Mouse (Mus musculus): ENCODE measurements around the gene Tmem100. TPM values are rescaled to one million over a fixed set of nuclear protein-coding genes. Genes with fewer than 3 reads are reported as not detected.

Tmem100 gene
- polyA plus RNA-seq, 1 experiment = 1.1 TPM

DNA sequence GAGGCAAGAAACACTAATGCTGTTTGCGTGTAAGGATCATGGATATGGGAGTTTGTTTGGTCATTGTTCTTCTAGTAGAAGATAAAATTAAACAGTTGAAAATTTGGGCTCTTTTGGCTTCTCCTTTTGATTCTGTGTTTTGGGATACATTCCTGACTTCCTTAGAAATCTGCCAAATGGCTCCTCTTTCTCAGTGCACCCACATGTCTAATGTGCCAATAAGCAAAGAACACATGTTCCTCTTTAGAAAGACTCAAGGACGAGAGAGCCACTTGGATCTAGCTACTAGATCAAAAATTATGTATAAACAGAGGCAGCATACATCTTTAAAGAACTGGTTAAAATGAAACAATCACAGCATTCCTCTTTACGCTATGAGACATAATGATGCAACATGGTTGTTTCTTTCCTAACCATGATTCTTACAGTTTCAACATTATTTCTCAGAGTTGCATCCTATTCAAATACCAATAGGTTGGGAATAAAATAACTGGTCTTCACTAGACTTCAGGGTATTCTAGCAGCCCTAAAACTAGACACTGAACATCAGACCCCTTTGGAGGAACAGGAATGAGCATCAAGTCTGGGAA is 50.6 kb downstream of the Tmem100 start:
- 59% methylated on average over 3 of the region's 3 CpGs for WGBS
- no peak overlapping the region for H3K4me3 ChIP-seq (replicated peaks; ENCODE audit: control insufficient read depth, low read depth, low read length)
- no peak overlapping the region for H3K27ac ChIP-seq (ENCODE audit: control insufficient read depth, insufficient read depth, low read depth, low read length, poor library complexity)
- no peak for TF ChIP-seq POLR2A (IDR thresholded peaks at IDR 0.05; ENCODE audit: borderline replicate concordance, control insufficient read depth, low read depth, low read length)
- no peak for TF ChIP-seq CTCF (IDR thresholded peaks at IDR 0.05; ENCODE audit: control insufficient read depth, insufficient read depth, low read length)
- H3K4me1 ChIP-seq (ENCODE audit: control insufficient read depth, insufficient read depth, low read length) = no peaks in the 10 kb centered on the region

DNA sequence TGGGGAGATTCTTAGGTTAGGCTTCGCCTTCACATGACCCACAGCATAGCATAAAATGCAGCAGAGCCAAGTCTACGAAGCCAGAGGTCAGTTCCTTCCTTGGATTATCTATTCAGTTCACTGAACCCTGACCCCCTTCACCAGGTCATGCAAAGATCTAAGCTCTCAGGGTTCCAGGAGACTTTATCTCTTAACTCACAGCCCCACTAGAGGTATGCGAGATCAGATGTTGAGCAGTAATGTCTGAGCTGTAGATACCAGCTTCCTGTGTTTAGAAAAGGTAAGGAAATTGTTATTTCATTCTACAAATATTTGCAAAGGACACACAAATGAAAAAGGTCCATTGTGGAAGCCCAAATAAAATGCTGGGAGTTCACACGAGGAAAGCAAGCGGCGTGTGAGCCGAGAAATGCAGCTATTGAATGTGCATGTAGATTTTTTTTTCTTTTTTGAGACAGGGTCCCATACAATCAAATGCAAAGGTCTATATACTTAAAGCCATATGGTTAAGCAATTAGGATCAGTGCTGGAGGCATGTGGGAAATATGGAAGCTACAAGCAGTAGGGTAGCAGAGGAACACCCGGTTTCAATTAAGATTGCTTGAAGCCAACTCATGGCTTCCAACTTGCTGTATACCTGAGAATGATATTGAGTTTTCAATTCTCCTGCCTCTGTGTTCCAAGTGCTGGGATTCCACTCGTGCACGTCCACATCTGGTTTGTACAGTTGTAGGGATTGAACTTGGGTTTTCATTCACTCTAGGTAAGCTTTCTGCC is 51.9 kb downstream of the Tmem100 start:
- Histone ChIP-seq H3K27ac (ENCODE audit: control insufficient read depth, insufficient read depth, low read depth, low read length, poor library complexity) (no peak overlapping the region), H3K4me3 (replicated peaks; ENCODE audit: control insufficient read depth, low read depth, low read length) (no peak overlapping the region), H3K4me1 (ENCODE audit: control insufficient read depth, insufficient read depth, low read length) (no peaks in the 10 kb centered on the region)
- 77% methylated on average over 10 of the region's 10 CpGs for WGBS
- no peak for TF ChIP-seq POLR2A (IDR thresholded peaks at IDR 0.05; ENCODE audit: borderline replicate concordance, control insufficient read depth, low read depth, low read length)
- TF ChIP-seq CTCF (IDR thresholded peaks at IDR 0.05; ENCODE audit: control insufficient read depth, insufficient read depth, low read length) = no peak

DNA sequence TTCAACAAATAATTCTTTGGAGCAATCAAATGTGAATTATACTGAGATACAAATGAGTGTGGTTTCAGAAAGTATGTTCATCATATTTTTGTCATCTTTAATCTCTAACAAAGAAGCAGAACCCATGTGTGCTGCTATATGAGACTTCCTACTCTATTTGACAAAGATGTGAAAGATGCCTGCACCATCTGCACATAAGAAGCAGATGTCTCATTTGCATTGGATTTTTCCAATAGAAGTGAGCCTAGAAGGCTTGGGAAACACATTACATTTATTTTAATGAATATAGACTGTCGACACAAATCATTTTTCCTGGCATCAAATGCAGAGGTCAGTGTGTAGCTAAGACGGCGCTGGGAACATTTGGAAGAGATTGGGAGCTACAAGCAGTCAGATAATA is 52.9 kb downstream of the Tmem100 start:
- no peaks in the 10 kb centered on the region for H3K4me1 ChIP-seq (ENCODE audit: control insufficient read depth, insufficient read depth, low read length)
- TF ChIP-seq CTCF (IDR thresholded peaks at IDR 0.05; ENCODE audit: control insufficient read depth, insufficient read depth, low read length) (no peak), POLR2A (IDR thresholded peaks at IDR 0.05; ENCODE audit: borderline replicate concordance, control insufficient read depth, low read depth, low read length) (no peak)
- WGBS = 82% methylated on average over 3 of the region's 3 CpGs
- H3K4me3 ChIP-seq (replicated peaks; ENCODE audit: control insufficient read depth, low read depth, low read length) = no peak overlapping the region
- H3K27ac ChIP-seq (ENCODE audit: control insufficient read depth, insufficient read depth, low read depth, low read length, poor library complexity) = no peak overlapping the region

DNA sequence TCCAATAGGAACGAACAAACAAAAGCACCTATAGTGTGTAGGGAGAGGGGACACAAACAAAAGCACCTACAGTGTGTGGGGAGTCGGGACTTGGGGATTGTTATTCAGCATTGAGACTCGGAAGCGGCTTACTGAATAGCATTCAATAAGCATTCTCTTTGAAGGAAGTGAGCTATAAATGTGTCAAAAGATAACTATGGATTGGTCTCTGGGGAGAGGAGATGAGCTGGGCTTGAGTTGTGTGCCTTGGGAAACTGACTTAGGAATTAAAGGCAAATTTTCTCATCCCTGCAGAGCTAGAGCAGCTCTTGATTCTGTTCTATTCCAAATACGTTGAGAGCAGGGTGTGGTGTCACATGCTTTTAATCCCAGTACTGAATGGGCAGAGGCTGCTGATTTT is 54.0 kb downstream of the Tmem100 start:
- H3K27ac ChIP-seq (ENCODE audit: control insufficient read depth, insufficient read depth, low read depth, low read length, poor library complexity) = no peak overlapping the region
- TF ChIP-seq POLR2A (IDR thresholded peaks at IDR 0.05; ENCODE audit: borderline replicate concordance, control insufficient read depth, low read depth, low read length) (no peak), CTCF (IDR thresholded peaks at IDR 0.05; ENCODE audit: control insufficient read depth, insufficient read depth, low read length) (no peak)
- H3K4me1 ChIP-seq (ENCODE audit: control insufficient read depth, insufficient read depth, low read length) = no peaks in the 10 kb centered on the region
- no peak overlapping the region for H3K4me3 ChIP-seq (replicated peaks; ENCODE audit: control insufficient read depth, low read depth, low read length)
- 67% methylated on average over 5 of the region's 5 CpGs for WGBS

Other genes starting within 250 kb of the Tmem100 start
- 7.7 and 9.9 TPM in 2 replicates for gene Pctp, start 27.5 kb upstream of the Tmem100 start, polyA plus RNA-seq (2011; ENCODE audit: insufficient read depth, insufficient read length, low replicate concordance, missing spikeins)
- 1.3 and 3.2 TPM in 2 replicates for gene Gm45716, start 157.3 kb downstream of the Tmem100 start, polyA plus RNA-seq (2011; ENCODE audit: insufficient read depth, insufficient read length, low replicate concordance, missing spikeins)
- 11.0 and 17.0 TPM in 2 replicates for gene Mmd, start 219.1 kb downstream of the Tmem100 start, polyA plus RNA-seq (2011; ENCODE audit: insufficient read depth, insufficient read length, low replicate concordance, missing spikeins)

Measured in bone marrow, adult 2 months (tissue).